Mouse (Mus musculus) bone marrow, adult 2 months (tissue): ENCODE results near the gene Hoxc6.

Experiments
- CTCF ChIP-seq: fragments of 200-500 bp; IDR thresholded peaks from 2 replicates; pipeline ENCODE4 v1.5.1; 2011; ENCODE audit warnings: low read length, control low read depth; ENCODE audit not compliant: control insufficient read depth, insufficient read depth
- POLR2A ChIP-seq: fragments of 200-500 bp; IDR thresholded peaks from 2 replicates; pipeline ENCODE4 v1.6.1; 2011; ENCODE audit warnings: low read depth, mild to moderate bottlenecking, control low read depth, low read length, borderline replicate concordance; ENCODE audit not compliant: control insufficient read depth

DNA sequence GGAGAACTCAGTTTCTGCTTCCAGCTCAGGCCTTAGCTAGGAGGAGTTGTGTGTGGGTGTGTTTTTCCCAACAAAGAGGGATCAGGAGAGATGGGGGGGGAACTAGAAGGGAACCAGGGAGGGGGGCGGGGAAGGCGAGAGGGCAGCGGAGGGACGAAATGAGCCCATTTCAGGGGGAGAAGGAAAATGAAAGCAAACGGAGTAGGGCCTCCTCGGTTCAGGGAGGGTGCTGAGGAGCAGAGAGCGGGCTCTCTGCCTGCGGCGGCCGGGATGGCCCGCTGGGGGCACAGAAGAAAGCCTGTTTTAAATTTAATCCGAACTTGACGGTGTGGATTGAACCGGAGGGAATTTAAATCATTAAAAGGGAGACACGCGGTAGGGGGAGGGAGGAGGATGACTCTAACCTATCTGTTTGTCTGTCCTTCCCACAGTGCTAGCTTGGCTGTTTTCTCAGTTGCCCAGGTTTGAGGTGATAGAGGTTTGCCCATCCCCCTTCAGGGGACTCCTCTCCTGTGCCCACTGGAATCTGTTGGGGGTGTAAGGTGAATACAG lies 20.6 kb upstream of the Hoxc6 start:
- TF ChIP-seq CTCF (no peak), POLR2A (no peak)
